Mouse (Mus musculus): ENCODE measurements around the gene Cox5a.

The Cox5a gene

GRCm38 (mm10) chr9:57525516-57525915 is 4.4 kb downstream of the Cox5a start:
- no peak for DNase-seq (ENCODE audit: low spot score in 2 of 2)

DNA sequence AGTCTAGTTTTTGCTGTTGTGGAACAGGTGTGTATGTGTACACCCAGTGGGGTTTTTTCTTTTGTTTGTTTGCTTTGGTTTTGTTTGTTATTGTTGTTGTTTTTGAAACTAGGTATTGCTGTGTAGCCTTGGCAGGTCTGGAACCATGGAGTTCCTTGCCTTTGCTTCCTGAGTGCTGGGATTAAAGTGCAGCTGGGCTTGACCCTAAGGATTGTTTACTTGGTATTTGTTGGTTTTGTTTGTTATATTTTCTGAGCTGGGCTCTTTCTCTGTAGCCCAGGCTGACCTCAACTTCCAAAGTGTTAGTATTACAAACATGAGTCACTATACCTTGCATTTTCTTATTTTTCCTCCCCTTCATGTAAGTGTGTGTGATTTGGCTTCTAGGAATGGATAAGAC is 5.4 kb downstream of the Cox5a start:
- DNase-seq (ENCODE audit: low spot score in 2 of 2) = no peak

- no peak for DNase-seq (ENCODE audit: low spot score in 2 of 2)
Measured at GRCm38 (mm10) chr9:57531946-57532345, 10.9 kb downstream of the Cox5a start.

DNA sequence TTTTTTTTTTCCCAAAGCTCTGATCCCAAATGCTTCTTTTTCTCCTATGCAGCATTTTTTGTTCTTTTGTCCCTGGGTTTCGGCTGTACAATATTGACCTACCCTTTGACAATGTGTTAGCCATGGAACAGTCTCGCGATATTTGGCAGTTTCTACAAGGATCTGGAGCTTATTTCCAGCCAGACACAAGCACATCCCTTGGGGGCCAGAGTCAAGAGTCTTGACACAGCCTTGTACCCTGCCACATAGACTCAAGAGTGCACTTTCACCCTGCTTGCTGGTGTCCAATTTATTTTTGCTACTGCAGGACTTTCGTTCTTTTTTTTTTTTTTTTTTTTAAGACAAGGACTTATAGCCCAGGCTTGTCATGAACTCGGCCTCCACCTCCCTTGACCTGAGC is 15.3 kb downstream of the Cox5a start:
- DNase-seq (ENCODE audit: low spot score in 2 of 2) = no peak

DNA sequence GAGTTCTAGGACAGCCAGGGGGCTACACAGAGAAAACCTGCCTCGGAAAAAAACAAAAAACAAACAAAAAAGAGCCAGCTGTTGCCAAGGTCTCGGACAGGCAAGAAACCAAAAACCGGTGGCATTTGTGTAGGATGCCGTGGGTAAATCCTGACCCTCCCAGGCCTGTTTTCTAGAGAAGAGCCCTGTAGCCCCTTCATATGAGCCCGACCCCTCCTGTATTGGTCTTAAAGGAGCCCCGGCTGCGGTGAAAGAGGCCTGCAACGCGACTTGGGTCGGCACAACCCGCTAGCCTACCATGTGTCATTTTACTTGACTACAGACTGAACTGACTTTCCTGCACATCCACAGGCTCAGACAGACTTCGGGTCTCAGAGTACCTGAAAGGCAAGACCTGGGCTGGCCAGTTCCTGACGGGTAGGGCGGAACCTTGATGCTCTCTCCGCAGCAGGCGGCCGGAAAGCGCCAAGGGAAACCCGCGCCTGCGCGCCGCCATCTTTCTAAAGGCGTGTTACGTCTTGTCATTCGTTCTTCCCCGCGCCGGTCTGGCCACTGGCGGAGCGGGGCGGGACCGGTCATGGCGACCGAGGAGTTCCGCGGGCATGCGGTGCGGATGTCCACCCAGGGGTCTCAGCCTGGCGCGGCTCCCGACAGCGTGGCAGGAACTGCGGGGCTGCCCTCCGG is 16.1 kb downstream of the Cox5a start, which contains the start of gene Fam219b:
Gene Fam219b (plus strand): TSS at position 485 of the 684 bp plus-strand sequence.
- peak; percentile 87 to 91 for DNase-seq (ENCODE audit: low spot score in 2 of 2)

DNA sequence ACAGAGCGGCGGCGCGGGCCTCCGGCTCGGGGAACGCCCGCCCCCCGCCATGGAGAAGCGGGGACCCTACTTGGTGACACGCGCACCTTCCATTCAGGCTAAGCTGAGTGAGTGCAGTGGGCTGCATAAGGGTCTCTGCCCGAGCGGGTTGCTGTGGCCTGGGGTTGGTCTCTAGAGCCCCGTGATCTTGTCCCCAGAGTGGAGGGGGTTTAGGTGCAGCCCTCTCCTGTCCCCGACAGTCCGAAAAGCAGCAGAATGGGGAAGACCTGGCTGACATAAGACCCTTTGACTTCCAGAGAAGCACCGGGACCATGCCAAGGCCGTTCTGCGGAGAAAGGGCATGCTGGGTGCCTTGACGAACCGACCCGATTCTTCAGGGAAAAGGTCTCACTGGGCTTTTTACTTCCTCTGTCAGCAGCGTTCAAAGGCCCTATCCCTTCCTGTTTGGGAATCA is 16.7 kb downstream of the Cox5a start:
- DNase-seq (ENCODE audit: low spot score in 2 of 2) = no peak

- DNase-seq (ENCODE audit: low spot score in 2 of 2) = no peak
Measured at GRCm38 (mm10) chr9:57539550-57539949, 18.5 kb downstream of the Cox5a start.

DNA sequence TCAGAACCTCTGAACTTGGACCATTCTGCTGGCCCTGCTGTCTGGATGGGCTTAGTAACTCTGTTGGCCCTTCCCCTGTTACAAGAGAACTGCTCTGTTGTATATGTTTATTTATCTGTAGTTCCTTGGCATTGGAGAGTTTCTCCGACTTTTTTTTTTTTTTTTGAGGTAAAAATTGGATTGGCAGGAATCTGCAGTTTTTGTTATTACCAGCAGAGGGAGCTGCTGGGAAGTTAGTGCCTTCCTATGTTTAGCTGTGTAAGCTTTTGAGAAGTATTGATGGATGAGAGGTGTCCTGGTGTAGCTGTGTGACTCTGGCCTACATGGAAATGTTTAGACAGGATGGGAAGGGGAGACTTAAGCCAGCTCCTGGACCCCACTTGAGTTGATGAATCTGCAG is 20.2 kb downstream of the Cox5a start:
- peak in 1 of 2 experiments; percentile 41 for DNase-seq (ENCODE audit: low spot score in 2 of 2)

- DNase-seq (ENCODE audit: low spot score in 2 of 2) = no peak
Measured at GRCm38 (mm10) chr9:57543951-57544350, 22.9 kb downstream of the Cox5a start.

GRCm38 (mm10) chr9:57547287-57547686 is 26.2 kb downstream of the Cox5a start:
- no peak for DNase-seq (ENCODE audit: low spot score in 2 of 2)

GRCm38 (mm10) chr9:57547869-57548268 is 26.8 kb downstream of the Cox5a start:
- no peak for DNase-seq (ENCODE audit: low spot score in 2 of 2)

DNA sequence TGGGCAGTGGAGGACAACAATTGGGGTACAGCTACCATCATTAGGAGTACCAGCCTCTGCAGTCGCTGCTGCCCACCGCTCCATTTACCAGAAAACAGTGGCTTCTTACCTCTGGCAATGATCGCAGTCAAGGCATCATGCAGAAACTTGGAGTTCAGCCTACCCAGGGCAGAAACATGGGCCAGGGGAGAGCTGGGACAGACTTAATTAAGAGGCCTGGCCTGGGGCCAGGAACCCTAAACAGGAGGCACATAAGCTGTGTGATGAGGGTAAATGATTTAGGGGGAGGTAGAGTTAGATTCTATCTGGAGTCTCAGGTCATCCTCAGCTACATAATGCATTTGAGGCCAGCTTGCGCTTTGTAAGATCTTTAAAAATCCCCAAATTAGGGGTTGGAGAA is 28.1 kb downstream of the Cox5a start:
- DNase-seq (ENCODE audit: low spot score in 2 of 2) = no peak

DNA sequence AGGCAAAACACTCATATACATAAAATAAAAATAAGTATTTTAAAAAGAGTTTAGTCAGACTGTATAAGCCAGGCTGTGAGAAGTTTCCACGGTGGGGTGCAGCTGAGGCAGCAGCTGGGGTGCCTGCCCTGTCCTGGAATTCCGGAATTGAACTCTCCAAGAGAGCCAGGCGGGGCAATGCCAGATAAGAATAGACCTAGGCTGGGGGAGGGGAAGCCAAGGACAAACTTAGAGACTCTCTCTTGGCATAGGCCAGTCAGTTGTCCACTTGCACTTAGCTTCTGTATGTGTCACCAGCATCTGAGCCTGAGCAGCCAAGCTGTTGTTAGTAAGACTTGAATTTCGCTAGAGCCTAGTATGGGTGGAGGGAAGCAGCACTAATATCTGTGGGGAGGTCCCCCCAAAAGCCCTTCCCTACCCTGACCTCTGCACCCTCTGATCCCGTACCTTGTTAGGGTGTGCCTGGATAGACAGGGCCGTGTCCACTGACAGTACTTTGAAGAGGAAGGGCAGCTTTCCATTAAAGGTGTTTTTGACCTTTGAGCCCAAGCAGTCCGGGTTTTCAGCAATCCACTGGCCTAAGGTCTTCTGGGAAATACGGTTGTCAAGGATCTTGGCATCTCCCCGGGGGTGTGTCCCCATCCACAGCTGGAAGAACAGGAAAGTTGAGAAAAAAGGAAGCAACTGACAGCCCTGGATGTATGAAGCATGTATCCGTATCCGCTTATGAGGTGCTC is 29.2 kb downstream of the Cox5a start:
- no peak for DNase-seq (ENCODE audit: low spot score in 2 of 2)

- DNase-seq (ENCODE audit: low spot score in 2 of 2) = peak; percentile 55 to 67
Measured at GRCm38 (mm10) chr9:57552139-57552887, 31.2 kb downstream of the Cox5a start, which contains the start of gene Mpi. TSS of gene Mpi (minus strand) at chr9:57552763.

DNA sequence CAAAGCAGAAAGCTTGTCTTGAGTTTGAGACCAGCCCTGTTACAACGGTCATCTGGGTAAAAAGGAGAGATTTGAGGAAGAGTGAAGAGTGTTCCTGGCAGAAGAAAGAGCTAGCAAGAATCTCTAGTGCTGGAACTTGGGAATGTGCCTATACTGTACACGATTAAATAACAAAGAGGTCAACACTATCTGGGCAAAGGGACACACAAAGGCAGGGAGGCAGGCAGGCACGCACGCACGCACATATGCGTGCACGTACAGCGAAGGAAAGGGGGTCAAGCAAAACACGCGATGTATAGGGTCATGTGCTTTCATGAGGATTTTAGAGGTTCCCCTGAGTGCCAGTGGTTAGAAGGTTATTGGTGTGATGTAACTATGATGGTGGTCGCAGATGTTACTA is 32.0 kb downstream of the Cox5a start:
- DNase-seq (ENCODE audit: low spot score in 2 of 2) = no peak

DNA sequence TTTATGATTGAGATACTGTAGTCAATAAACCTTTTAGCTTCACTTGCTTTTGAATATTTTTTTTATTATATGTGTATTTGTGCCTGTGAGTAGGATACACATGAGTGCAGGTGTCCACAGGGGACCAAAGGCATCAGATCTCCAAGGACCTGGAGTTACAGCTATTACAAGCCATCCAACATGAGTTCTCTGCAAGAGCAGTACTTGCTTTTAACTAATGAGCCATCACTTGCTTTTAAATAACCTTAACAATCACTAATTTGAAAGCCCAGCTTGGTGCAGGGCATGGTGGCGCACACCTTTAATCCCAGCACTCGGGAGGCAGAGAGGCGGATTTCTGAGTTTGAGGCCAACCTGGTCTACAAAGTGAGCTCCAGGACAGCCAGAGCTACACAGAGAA is 33.7 kb downstream of the Cox5a start:
- no peak for DNase-seq (ENCODE audit: low spot score in 2 of 2)

DNA sequence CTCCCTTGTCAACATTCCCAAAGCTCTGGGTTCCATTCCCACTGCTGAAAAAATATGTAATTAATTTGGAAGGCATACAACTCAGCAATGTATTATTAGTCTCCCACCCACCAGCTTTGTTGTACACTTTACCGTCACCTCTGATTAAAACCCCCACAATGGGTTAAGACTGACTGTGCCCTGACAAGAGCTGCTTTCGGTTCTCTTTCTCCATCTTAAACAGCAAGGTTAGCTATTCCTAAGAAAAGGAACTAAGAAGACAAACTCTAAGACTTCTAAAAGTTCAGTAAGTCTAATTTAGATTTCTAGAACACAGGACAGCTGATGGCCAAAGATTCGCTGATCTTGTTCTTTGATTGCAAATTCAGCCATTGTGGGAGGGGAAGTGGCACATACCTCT is 36.1 kb downstream of the Cox5a start:
- no peak for DNase-seq (ENCODE audit: low spot score in 2 of 2)

DNA sequence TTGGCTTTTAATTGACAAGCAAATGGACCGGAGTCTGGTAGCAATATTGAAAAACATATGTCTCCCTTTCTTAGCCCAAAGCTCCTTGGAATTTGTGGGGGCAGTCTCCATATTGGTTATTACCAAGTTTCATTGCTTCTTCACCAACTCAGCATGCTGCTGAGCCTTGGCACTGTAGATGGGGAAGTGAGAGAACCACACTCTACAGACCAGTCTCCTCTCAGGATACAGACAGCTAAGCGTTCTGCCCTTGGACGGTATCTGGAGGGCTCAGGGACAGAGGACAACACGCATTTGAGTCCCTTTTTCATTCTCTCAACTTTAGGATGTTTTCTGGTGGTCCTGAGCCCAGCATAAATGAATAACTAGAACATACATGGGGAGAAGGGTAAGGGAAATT is 37.6 kb downstream of the Cox5a start:
- no peak for DNase-seq (ENCODE audit: low spot score in 2 of 2)

GRCm38 (mm10) chr9:57559568-57559967 is 38.5 kb downstream of the Cox5a start:
- DNase-seq (ENCODE audit: low spot score in 2 of 2) = no peak

DNA sequence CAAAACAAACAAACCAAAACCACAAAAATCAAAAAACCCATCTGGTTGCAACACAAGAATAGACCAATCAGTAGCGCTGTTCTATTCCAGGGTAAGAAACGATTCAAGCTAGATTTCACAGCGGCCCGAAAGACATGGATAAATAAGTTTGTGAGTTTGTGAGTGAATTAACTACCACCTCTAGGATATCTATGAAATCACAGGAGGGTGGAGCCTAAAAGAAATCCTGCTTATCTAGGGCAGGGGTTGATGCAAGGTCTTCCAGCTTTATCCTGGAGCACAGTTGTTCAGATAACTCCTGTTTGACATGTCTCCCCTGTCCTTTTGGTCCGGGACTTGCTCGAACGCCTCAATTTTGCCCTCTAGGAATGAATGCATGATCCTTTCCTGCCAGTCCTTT is 39.2 kb downstream of the Cox5a start:
- DNase-seq (ENCODE audit: low spot score in 2 of 2) = no peak

DNA sequence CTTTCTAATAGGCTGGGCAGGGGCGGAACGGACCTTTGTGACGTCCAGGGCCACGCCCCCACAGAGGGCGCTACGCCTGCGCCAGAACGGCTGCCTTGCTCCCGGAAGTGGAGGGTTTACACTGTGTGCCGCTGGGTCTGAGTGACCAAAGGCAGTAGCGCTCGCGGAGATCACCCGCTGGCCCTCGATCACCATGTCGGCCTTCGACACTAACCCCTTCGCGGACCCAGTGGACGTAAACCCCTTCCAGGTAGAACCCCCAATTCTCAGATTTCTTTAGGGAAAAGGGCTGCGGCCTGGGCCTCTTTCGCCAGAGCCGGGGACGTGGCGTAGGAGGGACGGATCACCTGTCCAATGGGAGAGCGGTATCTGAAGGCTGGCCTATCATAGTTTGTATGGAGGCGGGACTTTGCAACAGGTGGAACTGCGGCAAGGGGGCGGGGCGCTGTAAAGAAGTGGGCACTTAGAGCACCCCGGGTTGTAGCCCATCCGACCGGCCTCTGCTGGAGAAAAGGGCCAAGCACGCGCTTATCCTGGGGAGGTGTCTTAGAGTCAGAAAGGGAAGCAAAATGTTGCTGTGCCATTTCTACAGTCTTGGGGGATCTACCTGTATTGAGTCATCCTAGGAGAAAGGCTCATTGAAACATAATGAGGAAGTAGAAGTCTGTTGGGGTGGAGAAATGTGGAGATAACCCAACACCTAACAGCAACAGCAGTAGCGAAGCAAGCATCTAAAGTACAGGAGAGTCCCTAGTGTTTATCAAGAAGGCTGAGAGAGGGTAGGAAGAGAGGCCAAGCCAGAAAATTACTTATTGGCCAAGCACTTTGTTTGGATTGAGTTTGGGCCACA is 40.0 kb downstream of the Cox5a start, which contains the start of gene Scamp2:
Gene Scamp2 (plus strand): TSS at position 83 of the 850 bp plus-strand sequence.
- peak; percentile 88 to 93 for DNase-seq (ENCODE audit: low spot score in 2 of 2)
